Mouse (Mus musculus) midbrain, postnatal 0 days (tissue): Measurements from ENCODE around the gene Fras1. TPM values are rescaled to one million over a fixed set of nuclear protein-coding genes. Genes with fewer than 3 reads are reported as not detected.
A peak's percentile ranks its signal among the peaks of the same experiment; 100 is the strongest.

Experiments
- ATAC-seq: fragments of 200-750 bp; cut with Nextera tagmentation; 2 replicates; pipeline ENCODE4 v1.8.0; 2017; ENCODE audit warnings: moderate number of reproducible peaks, mild to moderate bottlenecking, moderate TSS enrichment, moderate library complexity; ENCODE audit not compliant: low FRiP score
- DNase-seq: peaks from one replicate; pipeline ENCODE4 v3.0.0-alpha.2; 2015; ENCODE audit warnings: low spot score
- H3K27ac ChIP-seq: fragments of 300-500 bp; sonication (generic); 2 replicates; pipeline ENCODE4 v1.5.1; 2014; ENCODE audit warnings: low read depth, mild to moderate bottlenecking, low read length, mixed read lengths
- H3K27me3 ChIP-seq: fragments of 300-500 bp; sonication (generic); 2 replicates; pipeline ENCODE4 v1.6.1; 2014; ENCODE audit warnings: low read length, control low read depth, mixed read lengths; ENCODE audit not compliant: insufficient read depth
- H3K36me3 ChIP-seq: fragments of 300-500 bp; sonication (generic); 2 replicates; pipeline ENCODE4 v1.6.1; 2014; ENCODE audit warnings: low read length, control low read depth, mixed read lengths; ENCODE audit not compliant: insufficient read depth
- H3K4me1 ChIP-seq: fragments of 300-500 bp; sonication (generic); 2 replicates; pipeline ENCODE4 v1.6.1; 2014; ENCODE audit warnings: mild to moderate bottlenecking, control low read depth, antibody characterized with exemption, low read length, mixed read lengths; ENCODE audit not compliant: insufficient read depth
- H3K4me2 ChIP-seq: fragments of 300-500 bp; sonication (generic); 2 replicates; pipeline ENCODE4 v1.6.1; 2014; ENCODE audit warnings: low read depth, mild to moderate bottlenecking, low read length, mixed read lengths; ENCODE audit not compliant: poor library complexity, severe bottlenecking
- H3K4me3 ChIP-seq: fragments of 300-500 bp; sonication (generic); 2 replicates; pipeline ENCODE4 v1.5.1; 2014; ENCODE audit warnings: low read depth, mild to moderate bottlenecking, low read length, moderate library complexity
- H3K9ac ChIP-seq: fragments of 300-500 bp; sonication (generic); replicated peaks from 2 replicates; pipeline ENCODE4 v1.6.1; 2014; ENCODE audit warnings: mild to moderate bottlenecking, low read length, moderate library complexity, mixed read lengths; ENCODE audit not compliant: poor library complexity, severe bottlenecking
- H3K9me3 ChIP-seq: fragments of 300-500 bp; sonication (generic); 2 replicates; pipeline ENCODE4 v1.6.1; 2016; ENCODE audit warnings: low read length, control low read depth
- CTCF ChIP-seq: IDR thresholded peaks from 2 replicates; pipeline ENCODE4 v1.5.1; 2016; ENCODE audit warnings: antibody characterized with exemption, mild to moderate bottlenecking
- WGBS: fragments of 180-500 bp; shearing (Covaris S2); extraction: QIAGEN DNeasy Blood & Tissue Kit; methylation state at CpG from one replicate; pipeline ENCODE4 v1.1.7; 2014; 5-methylcytosine and 5-hydroxymethylcytosine counted together
- polyA plus RNA-seq: library from polyadenylated mRNA; unstranded; fragments of >200 nt; fragmentation: Nextera tagmentation; extraction: Ambion mirVana; gene quantifications from 2 replicates; pipeline ENCODE4 v1.2.1, GENCODE M21; 2015
- total RNA-seq: library from RNA; depleted of rRNA; stranded (reverse); fragments of >200 nt; gene quantifications from 2 replicates; pipeline ENCODE4 v1.2.3, GENCODE M21; 2014; rRNA removed

Fras1 gene
- total RNA-seq (7.3 and 9.1 TPM in 2 replicates), polyA plus RNA-seq (2.3 TPM in 2 replicates)

- Histone ChIP-seq H3K4me1 (no peaks in the 10 kb centered on the region), H3K36me3 (no peaks in the 10 kb centered on the region), H3K27ac (0 out of 2 replicates have a peak within 1 kb of the TSS, but pooled peaks have one; percentile 3), H3K9me3 (no peaks in the 10 kb centered on the region), H3K4me3 (peak within 1 kb of the TSS; percentile 70), H3K4me2 (peak within 1 kb of the TSS; percentile 95), H3K27me3 (no peaks in the 10 kb centered on the region), H3K9ac (peak within 1 kb of the TSS; percentile 30)
- TF ChIP-seq CTCF, result no peak
- WGBS, result 0% methylated on average over 13 of the region's 16 CpGs
- DNase-seq (peak; percentile 65), ATAC-seq (no peak; the same call in none of the 2 replicates)
Observed at GRCm38 (mm10) chr5:96373567-96373985, at the start of gene Fras1. TSS of gene Fras1 (plus strand) at chr5:96373955.

DNA sequence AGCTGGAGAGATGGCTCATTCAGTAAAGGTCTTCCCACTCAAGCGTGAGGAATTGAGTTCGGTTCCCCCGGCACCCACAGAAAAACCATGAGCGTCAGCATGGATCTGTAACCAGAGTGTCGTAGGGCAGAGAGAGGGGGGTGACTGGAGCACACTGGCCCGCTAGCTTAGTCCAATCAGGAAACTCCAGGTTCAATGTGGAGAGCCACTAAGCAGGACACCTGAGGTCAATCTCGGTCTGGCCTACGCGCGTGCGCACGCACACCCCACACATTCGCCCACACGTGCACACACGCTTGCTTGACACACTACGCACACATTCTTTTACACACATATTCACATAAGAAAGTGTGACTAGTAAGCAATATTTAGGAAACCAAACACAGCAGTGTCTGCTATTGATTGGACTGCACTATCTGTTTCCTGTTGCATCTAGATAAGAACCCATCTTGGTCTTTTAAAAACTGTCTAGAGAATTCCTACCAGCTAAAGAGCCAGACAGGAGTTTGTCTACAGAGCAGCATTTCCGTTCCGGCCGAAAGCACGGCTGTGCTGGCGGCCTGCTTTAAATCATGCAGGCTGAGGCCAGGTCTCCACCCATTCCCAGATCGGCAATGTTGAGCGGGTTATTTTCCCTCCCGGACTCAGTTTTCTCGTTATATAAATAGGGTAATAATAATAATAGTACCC is 42.6 kb upstream of the Fras1 start:
- WGBS, result 93% methylated on average over 25 of the region's 25 CpGs
- no peaks in the 10 kb centered on the region for H3K4me1 ChIP-seq
- H3K36me3 ChIP-seq, result no peaks in the 10 kb centered on the region
- H3K27ac ChIP-seq, result no peak overlapping the region
- no peak overlapping the region for H3K4me2 ChIP-seq
- no peaks in the 10 kb centered on the region for H3K27me3 ChIP-seq
- DNase-seq, result no peak
- no peak for ATAC-seq
- no peak overlapping the region for H3K4me3 ChIP-seq
- no peaks in the 10 kb centered on the region for H3K9me3 ChIP-seq
- H3K9ac ChIP-seq, result no peak overlapping the region
- no peak for TF ChIP-seq CTCF

DNA sequence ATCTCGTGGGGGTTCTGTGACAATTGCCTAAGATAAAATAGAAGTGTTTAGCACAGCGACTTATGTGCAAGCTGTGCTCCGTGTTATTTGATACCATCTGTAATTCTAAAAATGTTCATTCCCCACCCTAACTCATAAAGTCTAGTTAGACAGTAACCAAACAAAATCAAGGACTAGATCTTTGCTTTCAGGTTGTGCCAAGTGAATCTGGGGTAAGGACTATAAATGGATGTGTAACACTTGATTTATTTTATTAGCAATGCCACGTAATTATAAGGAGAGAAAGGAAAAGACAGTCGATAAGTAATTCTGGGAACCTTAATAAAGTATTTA is 42.1 kb upstream of the Fras1 start:
- 88% methylated on average over 5 of the region's 5 CpGs for WGBS
- DNase-seq, result no peak
- no peak for ATAC-seq
- Histone ChIP-seq H3K9ac (no peak overlapping the region), H3K4me2 (no peak overlapping the region), H3K36me3 (no peaks in the 10 kb centered on the region), H3K4me1 (no peaks in the 10 kb centered on the region), H3K27ac (no peak overlapping the region), H3K9me3 (no peaks in the 10 kb centered on the region), H3K27me3 (no peaks in the 10 kb centered on the region), H3K4me3 (no peak overlapping the region)
- no peak for TF ChIP-seq CTCF

- H3K27me3 ChIP-seq, result no peaks in the 10 kb centered on the region
- no peak for ATAC-seq
- WGBS, result 71% methylated on average over 3 of the region's 3 CpGs
- H3K36me3 ChIP-seq, result no peaks in the 10 kb centered on the region
- no peak overlapping the region for H3K4me2 ChIP-seq
- no peak overlapping the region for H3K4me3 ChIP-seq
- H3K9me3 ChIP-seq, result no peaks in the 10 kb centered on the region
- no peak overlapping the region for H3K27ac ChIP-seq
- peak; percentile 43 for DNase-seq
- no peaks in the 10 kb centered on the region for H3K4me1 ChIP-seq
- no peak overlapping the region for H3K9ac ChIP-seq
- TF ChIP-seq CTCF, result peak; percentile 80
Observed at GRCm38 (mm10) chr5:96333963-96334362, 39.8 kb upstream of the Fras1 start.

GRCm38 (mm10) chr5:96340564-96340963 is 33.2 kb upstream of the Fras1 start:
- no peak overlapping the region for H3K4me3 ChIP-seq
- H3K36me3 ChIP-seq, result no peaks in the 10 kb centered on the region
- DNase-seq, result no peak
- no peaks in the 10 kb centered on the region for H3K27me3 ChIP-seq
- no peak overlapping the region for H3K9ac ChIP-seq
- no peaks in the 10 kb centered on the region for H3K4me1 ChIP-seq
- WGBS, result 91% methylated on average over 6 of the region's 6 CpGs
- no peak for ATAC-seq
- no peak overlapping the region for H3K27ac ChIP-seq
- no peak for TF ChIP-seq CTCF
- H3K9me3 ChIP-seq, result no peaks in the 10 kb centered on the region
- no peak overlapping the region for H3K4me2 ChIP-seq

DNA sequence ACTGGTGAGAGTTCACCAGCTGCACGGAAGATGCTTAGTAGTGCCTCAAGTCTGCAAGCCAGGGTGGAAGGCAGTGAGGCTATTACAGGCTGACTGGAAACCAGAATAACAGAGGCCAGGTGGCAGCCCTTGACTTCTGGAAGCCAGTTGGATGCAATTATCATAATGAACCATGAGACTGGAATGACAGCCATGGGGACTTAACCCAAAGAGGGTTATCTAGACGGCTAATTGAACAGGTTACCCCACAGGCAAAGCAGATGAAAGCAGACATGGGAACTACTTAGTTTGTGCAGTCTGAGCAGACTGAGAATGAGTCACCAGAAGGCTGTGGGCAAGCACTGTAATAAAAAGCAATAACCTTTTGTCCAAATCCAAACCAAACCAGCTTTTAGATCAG is 28.8 kb upstream of the Fras1 start:
- 54% methylated on average over 2 of the region's 2 CpGs for WGBS
- Histone ChIP-seq H3K4me2 (no peak overlapping the region), H3K9me3 (no peaks in the 10 kb centered on the region), H3K27ac (no peak overlapping the region), H3K27me3 (no peaks in the 10 kb centered on the region), H3K9ac (no peak overlapping the region), H3K4me3 (no peak overlapping the region), H3K36me3 (no peaks in the 10 kb centered on the region), H3K4me1 (no peaks in the 10 kb centered on the region)
- ATAC-seq (no peak), DNase-seq (no peak)
- TF ChIP-seq CTCF, result no peak
